Mouse (Mus musculus): Measurements from ENCODE around the gene Vmn1r47.
"Not testable (repeated sequence)": the region's sequence is repeated elsewhere in the genome, so short reads cannot be mapped to it uniquely, and the experiment has no call there.

Vmn1r47 gene

DNA sequence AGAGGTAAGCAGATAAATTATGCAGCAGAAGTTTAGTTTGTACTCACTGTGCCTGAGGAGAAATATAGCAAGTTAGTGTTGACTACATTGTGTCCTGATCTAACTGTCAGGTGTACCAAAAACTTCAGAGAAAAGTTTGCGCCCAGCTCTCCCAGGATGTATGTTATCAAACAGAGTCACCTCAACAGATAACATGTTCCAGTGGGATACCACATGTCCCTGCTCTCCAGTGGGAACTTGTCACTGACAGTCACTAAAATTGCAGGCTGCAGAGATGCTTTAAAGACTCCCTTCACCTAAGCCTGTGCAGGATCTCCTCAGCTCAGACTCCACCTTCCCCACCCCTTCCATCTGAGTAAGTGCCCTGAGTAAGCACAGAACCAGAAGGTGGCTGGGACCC, at the start of gene Vmn1r47:
Vmn1r47 (plus strand) TSS at position 301 of the 400 bp plus-strand sequence.
- not testable (repeated sequence) for DNase-seq

GRCm38 (mm10) chr6:89966341-89966740, 49.6 kb upstream of the Vmn1r47 start:
- no peak for DNase-seq

GRCm38 (mm10) chr6:89969013-89969412, 46.9 kb upstream of the Vmn1r47 start, which contains the start of gene Vmn1r46:
Gene Vmn1r46, plus strand, starts transcription at chr6:89969313.
- DNase-seq: no peak

GRCm38 (mm10) chr6:89985989-89986388, 30.0 kb upstream of the Vmn1r47 start:
- no peak for DNase-seq

GRCm38 (mm10) chr6:90036741-90037140, 20.8 kb downstream of the Vmn1r47 start, which contains the start of gene Vmn1r48:
Gene Vmn1r48, minus strand, starts transcription at chr6:90036841.
- not testable (repeated sequence) for DNase-seq

Measured in thymus, postnatal 4 days (tissue).